Mouse (Mus musculus) c-Kit-negative CD71-positive TER-119-positive erythroid progenitor cells, embryonic 14.5 days (primary cell): Measurements from ENCODE around the gene Vmn1r126.
"Not testable (repeated sequence)": the region's sequence is repeated elsewhere in the genome, so short reads cannot be mapped to it uniquely, and the experiment has no call there.

Experiments
- DNase-seq: peaks from one replicate; pipeline ENCODE4 v3.0.0-alpha.2; 2013; ENCODE audit warnings: low read depth, low spot score

Gene Vmn1r126

DNA sequence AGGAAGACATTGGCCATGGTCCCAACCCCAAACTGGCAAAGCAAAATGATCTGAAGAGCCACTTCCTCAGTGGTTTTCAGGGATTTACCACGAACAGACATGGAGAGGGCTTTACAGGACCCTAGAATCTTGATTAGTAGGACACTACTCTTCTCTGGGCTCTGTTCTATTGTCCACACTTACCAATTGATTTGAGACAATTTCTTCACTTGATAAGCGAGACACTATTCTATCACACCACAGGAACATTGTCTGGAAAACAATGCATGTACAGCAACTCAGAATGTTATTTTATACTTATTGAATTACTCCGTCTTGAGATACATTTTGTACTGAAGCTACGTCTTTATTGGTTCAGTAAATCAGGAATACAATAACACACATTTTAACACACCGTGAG, at the start of gene Vmn1r126:
Gene Vmn1r126 (minus strand): TSS at position 101 of the 400 bp plus-strand sequence.
- not testable (repeated sequence) for DNase-seq

DNA sequence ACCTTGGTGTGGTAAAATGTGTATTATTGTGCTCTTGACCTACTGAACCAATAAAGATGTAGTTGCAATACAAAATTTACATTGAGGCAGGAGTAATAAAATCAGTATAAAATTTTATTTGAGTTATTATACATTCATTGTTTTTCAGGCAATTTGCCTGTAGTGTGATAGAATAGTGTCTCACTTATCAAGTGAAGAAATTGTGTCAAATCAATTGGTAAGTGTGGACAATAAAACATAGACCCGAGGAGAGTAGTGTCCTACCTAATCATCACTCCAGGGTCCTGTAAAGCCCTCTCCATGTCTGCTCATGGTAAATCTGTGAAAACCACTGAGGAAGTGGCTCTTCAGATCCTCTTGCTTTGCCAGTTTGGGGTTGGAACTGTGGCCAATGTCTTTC, 47.8 kb upstream of the Vmn1r126 start, which contains the start of gene Vmn1r128:
Gene Vmn1r128 (plus strand): TSS at position 301 of the 400 bp plus-strand sequence.
- not testable (repeated sequence) for DNase-seq

DNA sequence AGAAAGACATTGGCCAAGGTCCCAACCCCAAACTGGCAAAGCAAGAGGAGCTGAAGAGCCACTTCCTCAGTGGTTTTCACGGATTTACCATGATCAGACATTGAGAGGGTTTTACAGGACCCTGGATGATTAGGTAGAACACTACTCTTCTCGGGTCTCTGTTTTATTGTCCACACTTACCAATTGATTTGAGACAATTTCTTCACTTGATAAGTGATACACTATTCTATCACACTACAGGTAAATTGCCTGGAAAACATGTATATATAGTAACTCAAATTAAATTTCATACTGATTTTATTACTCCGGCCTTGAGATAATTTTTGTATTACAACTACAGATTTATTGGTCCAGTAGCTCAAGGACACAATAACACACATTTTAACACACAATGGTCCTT, 18.5 kb upstream of the Vmn1r126 start, which contains the start of gene Vmn1r127:
Gene Vmn1r127 (minus strand): TSS at position 101 of the 400 bp plus-strand sequence.
- DNase-seq: not testable (repeated sequence)

DNA sequence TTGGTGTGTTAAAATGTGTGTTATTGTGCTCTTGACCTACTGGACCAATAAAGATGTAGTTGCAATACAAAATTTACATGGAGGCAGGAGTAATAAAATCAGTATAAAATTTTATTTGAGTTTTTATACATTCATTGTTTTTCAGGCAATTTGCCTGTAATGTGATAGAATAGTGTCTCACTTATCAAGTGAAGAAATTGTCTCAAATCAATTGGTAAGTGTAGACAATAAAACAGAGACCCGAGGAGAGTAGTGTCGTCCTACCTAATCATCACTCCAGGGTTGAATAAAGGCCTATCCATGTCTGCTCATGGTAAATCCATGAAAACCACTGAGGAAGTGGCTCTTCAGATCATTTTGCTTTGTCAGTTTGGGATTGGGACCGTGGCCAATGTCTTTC, 29.4 kb downstream of the Vmn1r126 start, which contains the start of gene Vmn1r125:
Gene Vmn1r125 (plus strand): TSS at position 301 of the 400 bp plus-strand sequence.
- DNase-seq: not testable (repeated sequence)

DNA sequence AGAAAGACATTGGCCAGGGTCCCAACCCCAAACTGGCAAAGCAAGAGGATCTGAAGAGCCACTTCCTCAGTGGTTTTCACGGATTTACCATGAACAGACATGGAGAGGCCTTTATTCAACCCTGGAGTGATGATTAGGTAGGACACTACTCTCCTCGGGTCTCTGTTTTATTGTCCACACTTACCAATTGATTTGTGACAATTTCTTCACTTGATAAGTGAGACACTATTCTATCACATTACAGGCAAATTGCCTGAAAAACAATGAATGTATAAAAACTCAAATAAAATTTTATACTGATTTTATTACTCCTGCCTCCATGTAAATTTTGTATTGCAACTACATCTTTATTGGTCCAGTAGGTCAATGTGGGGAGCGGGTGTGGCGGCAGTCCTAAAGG, 40.8 kb downstream of the Vmn1r126 start, which contains the start of gene Vmn1r124:
Gene Vmn1r124 (minus strand): TSS at position 101 of the 400 bp plus-strand sequence.
- not testable (repeated sequence) for DNase-seq
